Mouse (Mus musculus) large intestine, adult 2 months (tissue): ENCODE results near the gene Ccdc107. TPM values are rescaled to one million over a fixed set of nuclear protein-coding genes. Genes with fewer than 3 reads are reported as not detected.
A peak's percentile ranks its signal among the peaks of the same experiment; 100 is the strongest.

Source experiments
- DNase-seq: peaks from one replicate; pipeline ENCODE4 v3.0.0-alpha.2; 2012; ENCODE audit warnings: low read depth, low spot score
- WGBS: fragments of 180-500 bp; shearing (Covaris S2); methylation state at CpG from one replicate; pipeline ENCODE4 v1.1.7; 2018; 5-methylcytosine and 5-hydroxymethylcytosine counted together
- polyA plus RNA-seq: library from polyadenylated mRNA; depleted of rRNA; stranded (reverse); fragments of >200 nt; gene quantifications from 2 replicates; pipeline ENCODE4 v1.2.3, GENCODE M21; 2012

Gene Ccdc107
- polyA plus RNA-seq, 1 experiment: 187 TPM

GRCm38 (mm10) chr4:43508666-43508997 lies 15.9 kb downstream of the Ccdc107 start:
- WGBS: 2% methylated on average over 13 of the region's 13 CpGs
- DNase-seq: peak; percentile 80

GRCm38 (mm10) chr4:43509109-43509508 lies 16.4 kb downstream of the Ccdc107 start:
- WGBS: 16% methylated on average over 9 of the region's 9 CpGs
- DNase-seq: no peak

- no peak for DNase-seq
- WGBS: 75% methylated on average over 19 of the region's 19 CpGs
Measured at GRCm38 (mm10) chr4:43511675-43512454, 19.2 kb downstream of the Ccdc107 start.

- DNase-seq: no peak
- WGBS: 67% methylated on average over 7 of the region's 7 CpGs
Measured at GRCm38 (mm10) chr4:43512653-43513052, 20.0 kb downstream of the Ccdc107 start.

GRCm38 (mm10) chr4:43513300-43513699 lies 20.6 kb downstream of the Ccdc107 start:
- 86% methylated on average over 4 of the region's 4 CpGs for WGBS
- DNase-seq: no peak

- 72% methylated on average over 4 of the region's 4 CpGs for WGBS
- no peak for DNase-seq
Measured at GRCm38 (mm10) chr4:43513791-43514190, 21.1 kb downstream of the Ccdc107 start.

GRCm38 (mm10) chr4:43515764-43516708 lies 23.3 kb downstream of the Ccdc107 start:
- 62% methylated on average over 11 of the region's 11 CpGs for WGBS
- DNase-seq: no peak

- WGBS: 40% methylated on average over 10 of the region's 10 CpGs
- no peak for DNase-seq
Measured at GRCm38 (mm10) chr4:43519551-43519950, 26.9 kb downstream of the Ccdc107 start.

- DNase-seq: no peak
Measured at GRCm38 (mm10) chr4:43519956-43520355, 27.3 kb downstream of the Ccdc107 start.

GRCm38 (mm10) chr4:43527880-43528279 lies 35.2 kb downstream of the Ccdc107 start:
- DNase-seq: no peak
- 71% methylated on average over 5 of the region's 5 CpGs for WGBS

More at GRCm38 (mm10) chr4:43519956-43520355, 27.3 kb downstream of the Ccdc107 start:
- WGBS: 20% methylated on average over 6 of the region's 6 CpGs

- DNase-seq: no peak
- 75% methylated on average over 9 of the region's 9 CpGs for WGBS
Measured at GRCm38 (mm10) chr4:43528487-43528886, 35.8 kb downstream of the Ccdc107 start.

- no peak for DNase-seq
- 53% methylated on average over 8 of the region's 8 CpGs for WGBS
Measured at GRCm38 (mm10) chr4:43530081-43530501, 37.4 kb downstream of the Ccdc107 start.

GRCm38 (mm10) chr4:43530581-43530980 lies 37.9 kb downstream of the Ccdc107 start:
- 16% methylated on average over 7 of the region's 7 CpGs for WGBS
- DNase-seq: no peak

GRCm38 (mm10) chr4:43533270-43533669 lies 40.6 kb downstream of the Ccdc107 start:
- 86% methylated on average over 9 of the region's 9 CpGs for WGBS
- no peak for DNase-seq

- no peak for DNase-seq
- 94% methylated on average over 8 of the region's 8 CpGs for WGBS
Measured at GRCm38 (mm10) chr4:43535628-43536027, 42.9 kb downstream of the Ccdc107 start.

GRCm38 (mm10) chr4:43536031-43536430 lies 43.3 kb downstream of the Ccdc107 start:
- 84% methylated on average over 9 of the region's 9 CpGs for WGBS

GRCm38 (mm10) chr4:43542044-43542443 lies 49.3 kb downstream of the Ccdc107 start:
- WGBS: 77% methylated on average over 3 of the region's 3 CpGs
- no peak for DNase-seq

More at GRCm38 (mm10) chr4:43536031-43536430, 43.3 kb downstream of the Ccdc107 start:
- DNase-seq: no peak
